Mouse (Mus musculus): Measurements from ENCODE around the gene Zfp329. TPM values are rescaled to one million over a fixed set of nuclear protein-coding genes. Genes with fewer than 3 reads are reported as not detected.

Zfp329 gene
- polyA plus RNA-seq, 1 experiment from 2014 or later = 6.1 TPM

DNA sequence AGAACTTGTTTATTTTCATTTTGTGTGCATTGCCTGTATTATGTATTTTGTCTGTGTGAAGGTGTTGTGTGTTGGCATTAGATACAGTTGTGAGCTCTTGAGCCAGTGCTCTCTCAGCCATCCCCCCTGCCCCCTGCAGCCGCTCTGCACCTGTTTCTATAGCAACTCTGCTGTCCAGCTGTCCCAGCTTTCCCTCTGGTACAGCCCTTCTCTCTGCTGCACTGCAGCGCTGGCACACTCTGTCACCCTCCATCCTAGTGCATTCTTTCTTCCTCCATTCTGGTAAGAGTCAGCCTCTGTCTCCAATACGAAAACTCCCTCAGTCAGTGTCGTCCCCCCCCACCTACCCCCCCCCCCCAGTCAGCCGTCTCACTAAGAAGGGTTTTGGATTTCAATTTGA, 30.6 kb downstream of the Zfp329 start:
- no peaks in the 10 kb centered on the region for H3K27me3 ChIP-seq
- DNase-seq (ENCODE audit: low read depth, low spot score) (no peak), ATAC-seq (no peak)
- in situ Hi-C loops (cut with MboI; ENCODE audit: low pct_unique_long_range_greater_than_20kb) = no loop called here
- POLR2A ChIA-PET = no interaction called here
- CTCF ChIA-PET = interaction anchor here (0.9 kb wide), 1 partner anchor 16 kb away, joined by 3 read pairs; no protein-coding TSS in a partner anchor
- no peak for TF ChIP-seq CTCF (IDR thresholded peaks at IDR 0.05)

DNA sequence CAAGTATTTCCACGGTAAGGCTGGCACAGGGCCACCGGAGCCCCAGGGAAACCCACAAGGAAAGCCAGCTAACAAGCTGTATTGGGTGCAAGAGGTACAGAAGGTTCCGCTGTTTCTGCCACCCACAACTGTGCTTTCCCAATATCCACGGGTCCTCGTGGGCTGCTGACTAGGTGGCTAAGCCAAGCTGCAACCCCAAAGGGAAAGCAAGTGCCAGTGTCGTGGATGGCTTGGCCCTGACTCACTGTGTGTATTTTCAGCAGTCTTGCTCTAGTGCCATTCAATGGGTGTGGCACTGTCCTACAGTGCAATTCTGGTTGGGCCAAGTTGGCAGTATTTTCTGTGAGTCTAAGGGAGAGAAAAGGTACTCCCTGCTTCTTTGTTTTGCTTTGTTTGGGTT, 31.3 kb downstream of the Zfp329 start:
- no peak for TF ChIP-seq CTCF (IDR thresholded peaks at IDR 0.05)
- CTCF ChIA-PET = interaction anchor here (0.9 kb wide), 1 partner anchor 15 kb away, joined by 3 read pairs; no protein-coding TSS in a partner anchor
- in situ Hi-C loops (cut with MboI; ENCODE audit: low pct_unique_long_range_greater_than_20kb) = no loop called here
- DNase-seq (ENCODE audit: low read depth, low spot score) (peak; percentile 3), ATAC-seq (peak; percentile 81)
- H3K27me3 ChIP-seq = no peaks in the 10 kb centered on the region
- POLR2A ChIA-PET = no interaction called here

DNA sequence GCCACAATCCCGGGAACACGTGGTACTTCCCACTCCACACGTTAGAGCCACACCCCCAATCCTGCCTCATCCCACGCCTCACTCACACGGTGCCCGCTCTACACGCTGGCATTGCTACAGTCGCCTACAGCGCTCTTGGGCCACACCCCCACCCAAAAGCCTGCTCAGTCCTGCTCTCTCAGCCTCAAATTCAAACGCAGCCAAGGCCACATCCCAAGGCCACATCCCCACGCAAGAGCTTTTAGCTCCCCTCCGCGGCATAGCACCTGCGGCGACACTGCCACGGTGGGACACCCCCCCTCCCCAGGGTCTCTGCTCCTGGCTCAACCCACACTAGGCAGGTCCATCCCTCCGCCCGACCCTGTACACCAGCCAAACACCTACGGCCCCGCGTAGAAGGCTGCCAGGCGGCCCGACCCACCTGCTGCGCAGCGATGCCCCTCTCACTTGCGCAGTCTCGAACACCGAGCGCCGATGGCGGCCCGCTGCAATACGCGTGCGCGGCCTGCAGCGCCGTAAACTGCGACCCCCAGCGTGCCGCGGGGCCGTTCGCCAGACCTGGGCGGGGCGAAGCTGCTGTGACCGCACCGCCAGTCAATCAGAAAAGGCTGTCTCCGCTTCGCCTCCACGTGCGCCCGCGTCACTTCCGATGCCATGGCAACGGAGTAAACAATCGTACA, 38.4 kb downstream of the Zfp329 start:
- no peaks in the 10 kb centered on the region for H3K27me3 ChIP-seq
- DNase-seq (ENCODE audit: low read depth, low spot score) = no peak
- in situ Hi-C loops (cut with MboI; ENCODE audit: low pct_unique_long_range_greater_than_20kb) = no loop called here
- POLR2A ChIA-PET = no interaction called here
- no peak for TF ChIP-seq CTCF (IDR thresholded peaks at IDR 0.05)
- CTCF ChIA-PET = no interaction called here
- peak; percentile 38 for ATAC-seq

DNA sequence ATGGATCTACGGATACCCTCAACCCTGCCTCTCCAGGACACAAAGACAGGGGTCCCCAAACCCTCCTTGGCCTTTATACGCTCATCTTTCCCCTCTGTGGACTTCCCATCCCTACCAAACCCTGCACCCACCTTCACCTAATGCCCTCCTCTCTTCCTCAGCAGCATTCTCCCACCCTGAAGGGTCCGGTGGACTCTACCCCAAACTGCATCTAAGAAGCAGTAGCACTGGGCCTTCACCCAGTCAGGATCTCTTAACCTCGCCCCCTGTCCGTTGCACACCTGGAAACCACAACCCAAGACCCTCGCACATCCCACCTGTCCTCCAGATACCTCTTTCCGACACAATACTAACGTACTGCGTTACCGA, 38.9 kb downstream of the Zfp329 start:
- in situ Hi-C loops (cut with MboI; ENCODE audit: low pct_unique_long_range_greater_than_20kb) = no loop called here
- H3K27me3 ChIP-seq = no peaks in the 10 kb centered on the region
- ATAC-seq = no peak
- POLR2A ChIA-PET = no interaction called here
- CTCF ChIA-PET = no interaction called here
- no peak for TF ChIP-seq CTCF (IDR thresholded peaks at IDR 0.05)
- DNase-seq (ENCODE audit: low read depth, low spot score) = no peak

DNA sequence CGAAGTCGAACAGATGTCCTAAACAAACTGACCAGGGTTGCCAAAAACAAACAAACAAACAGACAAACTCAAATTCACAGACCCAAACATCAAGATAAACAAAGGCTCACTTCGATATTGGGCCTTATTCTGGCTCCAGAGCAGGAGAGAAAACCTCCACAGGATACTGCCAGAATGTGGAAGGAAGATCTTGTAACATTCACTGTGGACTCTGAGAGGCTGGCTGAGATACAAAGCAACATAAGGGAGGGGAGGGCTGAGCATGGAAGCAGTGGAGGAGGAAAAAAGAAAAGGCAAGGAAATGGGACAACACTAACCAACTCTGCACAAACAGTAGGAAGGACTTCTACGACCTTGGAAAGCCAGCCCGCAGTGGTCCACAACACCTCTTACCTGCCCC, 39.5 kb downstream of the Zfp329 start:
- in situ Hi-C loops (cut with MboI; ENCODE audit: low pct_unique_long_range_greater_than_20kb) = no loop called here
- POLR2A ChIA-PET = no interaction called here
- DNase-seq (ENCODE audit: low read depth, low spot score) (no peak), ATAC-seq (no peak)
- no peak for TF ChIP-seq CTCF (IDR thresholded peaks at IDR 0.05)
- CTCF ChIA-PET = no interaction called here
- H3K27me3 ChIP-seq = no peaks in the 10 kb centered on the region

DNA sequence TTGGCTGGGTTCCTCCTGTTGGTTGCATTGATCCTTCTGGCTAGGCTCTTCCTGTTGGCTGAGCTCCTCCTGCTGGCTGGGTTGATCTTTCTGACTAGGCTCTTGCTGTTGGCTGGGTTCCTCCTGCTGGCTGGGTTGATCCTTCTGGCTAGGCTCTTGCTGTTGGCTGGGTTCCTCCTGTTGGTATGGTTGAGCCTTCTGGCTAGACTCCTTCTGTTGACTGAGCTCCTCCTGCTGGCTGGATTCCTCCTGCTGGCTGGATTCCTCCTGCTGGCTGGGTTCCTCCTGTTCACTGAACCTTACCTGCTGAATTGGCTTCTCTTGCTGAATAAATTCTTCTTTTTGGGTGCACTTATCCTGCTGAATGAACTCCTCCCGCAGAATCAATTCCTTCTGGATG, 44.1 kb downstream of the Zfp329 start:
- no peak for TF ChIP-seq CTCF (IDR thresholded peaks at IDR 0.05)
- ChIA-PET POLR2A (interaction anchor here (0.6 kb wide), 1 partner anchor 240 kb away, joined by 5 read pairs; no protein-coding TSS in a partner anchor), CTCF (no interaction called here)
- H3K27me3 ChIP-seq = no peaks in the 10 kb centered on the region
- no peak for ATAC-seq
- in situ Hi-C loops (cut with MboI; ENCODE audit: low pct_unique_long_range_greater_than_20kb) = no loop called here
- no peak for DNase-seq (ENCODE audit: low read depth, low spot score)

DNA sequence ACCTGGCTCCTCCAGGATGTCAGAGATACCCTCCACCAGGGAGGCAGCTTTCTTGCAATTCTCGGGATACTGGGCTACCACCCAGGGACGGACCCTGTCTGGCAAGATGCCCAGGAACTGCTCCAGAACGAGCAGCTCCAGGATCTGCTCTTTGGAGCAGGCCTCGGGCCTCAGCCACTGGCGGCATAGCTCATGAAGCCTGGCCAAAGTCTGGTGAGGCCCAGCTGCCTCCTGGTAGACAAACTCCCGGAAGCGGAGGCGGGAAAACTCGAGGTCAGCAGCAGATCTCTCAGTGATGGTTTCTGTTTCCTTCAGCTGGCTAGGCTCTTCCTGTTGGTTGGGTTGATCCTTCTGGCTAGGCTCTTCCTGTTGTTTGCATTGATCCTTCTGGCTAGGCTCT, 44.5 kb downstream of the Zfp329 start:
- no peak for TF ChIP-seq CTCF (IDR thresholded peaks at IDR 0.05)
- POLR2A ChIA-PET = interaction anchor here (0.6 kb wide), 1 partner anchor 241 kb away, joined by 5 read pairs; no protein-coding TSS in a partner anchor
- ATAC-seq = no peak
- no peaks in the 10 kb centered on the region for H3K27me3 ChIP-seq
- DNase-seq (ENCODE audit: low read depth, low spot score) = no peak
- CTCF ChIA-PET = no interaction called here
- in situ Hi-C loops (cut with MboI; ENCODE audit: low pct_unique_long_range_greater_than_20kb) = no loop called here

Other genes with a start within 250 kb of the Zfp329 start
- under 0.01 TPM for gene Vmn2r53, start 210.1 kb downstream of the Zfp329 start, polyA plus RNA-seq (2021)
- not detected for gene Vmn2r54, start 178.5 kb downstream of the Zfp329 start, polyA plus RNA-seq (2021)
- not detected for gene Vmn2r55, start 133.9 kb downstream of the Zfp329 start, polyA plus RNA-seq (2021)
- not detected for gene Vmn2r56, start 83.9 kb downstream of the Zfp329 start, polyA plus RNA-seq (2021)
- 1.0 TPM for gene Zscan18, start 15.2 kb downstream of the Zfp329 start, polyA plus RNA-seq (2021)
- 8.1 TPM for gene Zfp110, start 15.9 kb upstream of the Zfp329 start, polyA plus RNA-seq (2021)
- gene Zfp128, start 62.3 kb upstream of the Zfp329 start, polyA plus RNA-seq (2021) = 6.0 TPM
- gene Zscan22, start 79.0 kb upstream of the Zfp329 start, polyA plus RNA-seq (2021) = 15.7 TPM
- 905 TPM for gene Rps5, start 103.4 kb upstream of the Zfp329 start, polyA plus RNA-seq (2021)
- gene Rnf225, start 108.6 kb upstream of the Zfp329 start, polyA plus RNA-seq (2021) = 0.47 TPM
- gene Zfp324, start 147.0 kb upstream of the Zfp329 start, polyA plus RNA-seq (2021) = 7.9 TPM
- 5.9 TPM for gene Zfp446, start 159.0 kb upstream of the Zfp329 start, polyA plus RNA-seq (2021)
- 0.26 TPM for gene Slc27a5, start 179.3 kb upstream of the Zfp329 start, polyA plus RNA-seq (2021)
- 447 TPM for gene Trim28, start 180.3 kb upstream of the Zfp329 start, polyA plus RNA-seq (2021)
- gene Zbtb45, start 191.2 kb upstream of the Zfp329 start, polyA plus RNA-seq (2021) = 21.8 TPM
- 215 TPM for gene Chmp2a, start 215.9 kb upstream of the Zfp329 start, polyA plus RNA-seq (2021)
- gene Ube2m, start 219.4 kb upstream of the Zfp329 start, polyA plus RNA-seq (2021) = 222 TPM
- 5.6 TPM for gene Mzf1, start 235.9 kb upstream of the Zfp329 start, polyA plus RNA-seq (2021)

Data from Patski (cell line).